Mouse (Mus musculus) 3T3-L1 (cell line): ENCODE results near the gene Srgap3.
"Not testable (repeated sequence)": the region's sequence is repeated elsewhere in the genome, so short reads cannot be mapped to it uniquely, and the experiment has no call there.

Experiments
- DNase-seq: peaks from one replicate; pipeline ENCODE4 v3.0.0-alpha.2; 2015; ENCODE audit warnings: low read depth, low spot score

The Srgap3 gene

DNA sequence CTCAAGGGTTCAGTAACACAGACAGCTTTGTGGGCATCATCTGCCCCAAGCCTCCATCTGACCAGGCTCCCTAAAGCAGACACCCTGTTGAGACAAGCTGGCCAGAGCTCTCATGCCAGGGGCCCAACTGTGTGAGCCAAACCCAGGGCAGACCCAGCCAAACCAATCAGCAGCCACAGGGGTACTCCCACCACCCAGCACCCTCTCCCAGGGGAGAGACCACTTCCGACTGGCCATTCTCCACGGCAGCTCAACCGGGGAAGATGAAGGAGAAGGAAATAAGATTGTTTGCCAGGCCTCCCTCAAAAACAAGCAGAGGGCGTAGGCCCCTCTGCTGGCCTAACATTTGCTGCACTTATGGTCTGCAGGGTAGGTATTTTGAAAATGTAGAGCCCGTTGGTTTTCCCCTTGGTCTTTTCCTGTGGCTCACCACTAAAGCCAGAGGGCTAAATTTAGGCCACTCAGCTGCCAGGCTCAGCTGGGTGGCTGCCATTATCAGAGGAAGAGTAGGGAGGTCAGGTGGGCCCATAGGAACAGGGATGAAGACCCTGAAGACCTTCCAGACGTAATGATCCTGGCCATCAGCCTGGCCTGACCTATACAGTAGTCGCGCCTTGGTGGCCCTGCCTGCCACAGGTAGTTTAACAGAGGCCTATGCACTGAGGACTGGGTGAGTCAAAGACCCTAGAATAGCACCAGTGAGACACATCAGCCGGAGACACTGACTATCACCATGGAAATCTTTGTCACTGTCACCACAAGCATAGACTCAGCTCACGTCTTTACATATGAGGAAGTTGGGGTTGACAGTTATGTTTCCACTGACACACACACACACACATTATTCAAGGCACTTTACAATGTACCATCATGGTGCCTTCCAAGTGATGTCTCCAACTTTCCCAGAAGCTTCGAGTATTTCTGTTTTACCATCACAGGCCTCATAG lies 85.4 kb downstream of the Srgap3 start:
- no peak for DNase-seq

DNA sequence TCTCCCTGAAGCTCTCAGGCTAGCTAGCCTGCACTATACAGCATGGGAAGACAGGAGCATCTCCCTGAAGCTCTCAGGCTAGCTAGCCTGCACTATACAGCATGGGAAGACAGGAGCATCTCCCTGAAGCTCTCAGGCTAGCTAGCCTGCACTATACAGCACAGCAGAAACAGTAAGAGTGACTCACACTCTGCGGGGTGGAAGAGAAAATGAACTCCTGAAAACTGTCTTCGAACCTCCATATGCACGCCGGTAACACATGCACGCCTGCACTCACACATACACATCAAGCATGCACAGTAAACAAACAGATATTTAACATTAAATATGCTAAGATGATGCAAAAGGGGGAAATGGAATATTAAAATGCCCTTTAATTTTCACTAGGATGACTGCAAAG lies 86.8 kb downstream of the Srgap3 start:
- not testable (repeated sequence) for DNase-seq

DNA sequence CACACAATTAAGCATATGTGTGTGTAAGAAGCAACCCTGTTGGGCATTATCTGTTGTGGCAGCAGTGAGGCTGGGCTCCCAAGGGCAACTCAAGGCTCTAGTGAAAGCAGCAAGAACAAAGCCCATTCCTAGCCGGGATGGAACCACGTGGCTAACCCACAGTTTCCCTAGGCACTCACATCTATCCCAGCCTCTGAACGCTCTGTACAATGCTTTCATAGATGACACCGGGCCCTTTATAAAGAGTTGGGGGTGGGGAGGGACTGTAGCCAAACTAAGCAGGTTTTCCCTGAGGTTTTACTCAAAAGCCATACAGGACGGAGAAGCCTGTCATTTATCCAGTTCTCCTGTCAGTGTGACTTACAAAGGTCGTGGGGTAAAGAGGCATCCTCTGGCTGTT lies 90.0 kb downstream of the Srgap3 start:
- DNase-seq = no peak

DNA sequence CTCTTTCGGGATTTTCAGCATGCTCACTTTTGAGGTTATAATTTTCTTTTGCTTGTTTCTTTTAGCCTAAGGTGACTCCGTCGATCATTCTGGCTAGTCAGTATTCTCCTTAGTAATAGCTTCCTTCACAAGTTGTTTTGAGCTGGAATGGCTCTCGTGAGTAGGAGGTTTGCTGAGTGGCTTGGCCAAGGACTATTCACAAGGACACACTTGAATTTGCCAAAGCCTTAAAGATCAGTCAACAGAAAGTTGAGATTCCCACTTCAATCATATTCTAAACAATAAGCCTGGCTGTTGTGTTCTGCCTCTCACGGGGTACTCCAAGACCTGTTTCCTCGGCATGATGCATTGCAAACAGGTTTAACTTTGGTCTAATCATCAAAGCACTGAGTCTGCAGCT lies 91.9 kb downstream of the Srgap3 start:
- no peak for DNase-seq

DNA sequence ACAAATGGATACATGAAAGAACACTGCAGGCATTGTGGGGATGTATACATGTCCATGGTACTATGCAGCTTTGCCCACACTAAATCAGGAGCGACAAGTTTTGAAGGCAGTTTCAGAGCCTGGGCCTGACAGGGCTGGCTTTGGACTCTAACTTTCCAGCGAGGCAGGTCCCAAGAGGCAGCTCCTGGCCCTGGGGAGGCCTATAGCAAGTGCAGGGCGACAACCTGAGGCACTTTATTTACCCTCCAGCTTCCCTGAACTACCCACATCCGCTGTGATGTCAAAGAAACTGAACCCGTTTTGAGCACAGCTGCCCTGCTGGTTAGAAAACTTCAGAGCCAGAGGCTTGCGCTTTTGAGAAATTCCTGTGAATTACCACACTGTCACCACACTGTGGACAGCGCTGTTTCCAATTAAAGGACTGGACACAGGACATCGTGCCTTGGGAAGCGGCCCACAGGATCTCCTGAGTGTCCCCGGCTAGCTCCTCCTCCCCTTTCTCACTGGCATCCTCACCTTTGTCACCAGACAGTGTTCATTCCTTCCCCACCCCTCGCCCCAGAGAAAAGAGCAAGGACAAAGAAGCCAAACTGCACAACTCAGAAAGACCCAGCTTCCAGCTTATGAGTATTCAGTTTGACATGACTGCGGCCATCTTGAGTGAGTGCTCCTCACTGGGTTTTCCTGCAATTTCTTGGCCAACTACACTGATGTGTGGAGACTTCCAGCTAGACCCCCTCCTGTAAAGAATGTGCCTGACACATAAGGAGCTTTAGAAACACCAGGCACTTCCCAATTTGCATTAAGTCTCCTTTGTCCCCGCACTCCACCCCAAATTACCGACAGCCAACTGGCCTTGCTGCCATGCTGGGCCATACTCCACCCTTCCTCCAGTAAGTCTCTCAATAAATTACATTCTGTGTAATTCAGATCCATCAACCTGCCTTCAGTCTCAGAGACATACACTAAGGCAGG lies 94.5 kb downstream of the Srgap3 start:
- no peak for DNase-seq

DNA sequence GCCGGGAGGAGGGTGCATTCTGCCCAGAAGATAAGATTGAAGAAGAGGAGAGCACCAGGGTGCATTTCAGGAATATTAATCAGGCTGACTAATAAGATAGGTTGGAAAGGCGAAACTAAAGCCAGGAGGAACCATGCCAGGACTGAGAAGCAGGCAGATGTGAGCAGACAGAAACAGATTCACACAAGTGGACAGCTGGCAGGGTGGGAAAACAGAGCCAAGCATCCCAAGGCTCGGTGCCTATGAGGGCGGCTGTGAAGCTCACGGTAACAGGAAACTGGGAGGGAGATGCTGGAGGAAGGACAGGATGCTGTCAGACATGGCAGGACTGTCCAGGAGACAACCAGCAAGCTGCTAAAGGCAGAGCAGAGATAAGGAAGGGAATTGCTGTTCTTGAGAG lies 96.3 kb downstream of the Srgap3 start:
- DNase-seq = no peak

DNA sequence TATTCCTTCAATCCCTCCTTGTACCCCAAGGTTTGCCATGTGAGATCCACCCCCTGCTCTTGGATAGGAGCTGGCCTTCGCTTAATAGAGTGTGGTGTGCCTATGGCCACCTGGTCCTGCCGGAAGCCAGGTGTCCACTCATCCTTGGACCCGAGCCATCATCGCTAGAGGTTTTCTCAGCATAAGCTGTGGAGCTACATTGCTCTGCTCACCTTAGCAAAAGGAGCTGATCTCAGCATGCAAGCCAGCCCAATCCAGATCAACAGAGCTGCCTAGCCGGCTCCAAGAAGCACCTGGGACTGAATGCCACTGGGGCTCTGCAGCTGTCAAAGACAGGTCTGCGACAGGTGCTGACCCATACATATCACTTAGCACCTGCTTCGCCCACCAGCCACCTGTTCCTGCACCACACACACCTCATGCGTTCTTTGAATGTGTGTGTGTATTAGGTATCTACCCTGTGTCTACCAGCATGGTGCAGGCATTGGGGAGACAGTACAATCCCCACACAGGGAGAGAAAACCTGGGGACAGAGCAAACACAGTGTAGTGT lies 98.4 kb downstream of the Srgap3 start:
- DNase-seq = no peak

DNA sequence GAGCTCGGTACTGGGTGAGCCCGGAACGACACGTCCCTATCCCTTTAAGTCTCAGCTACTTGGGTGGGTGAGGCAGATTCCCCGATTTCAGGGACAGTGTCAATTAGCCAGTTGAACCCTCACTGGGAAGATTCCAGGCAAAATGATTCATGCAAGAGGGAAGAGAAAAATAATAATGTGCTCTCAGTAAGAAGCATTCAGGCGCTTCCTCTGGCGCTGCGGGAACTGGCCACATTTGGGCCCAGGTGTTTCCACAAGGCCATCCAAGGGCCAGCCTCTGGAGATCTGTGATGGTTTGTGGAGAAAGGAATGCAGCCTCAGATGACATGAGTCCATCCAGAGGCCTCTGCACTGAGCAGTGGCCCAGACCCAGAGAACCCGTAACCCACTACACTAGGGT lies 100.2 kb downstream of the Srgap3 start:
- no peak for DNase-seq

DNA sequence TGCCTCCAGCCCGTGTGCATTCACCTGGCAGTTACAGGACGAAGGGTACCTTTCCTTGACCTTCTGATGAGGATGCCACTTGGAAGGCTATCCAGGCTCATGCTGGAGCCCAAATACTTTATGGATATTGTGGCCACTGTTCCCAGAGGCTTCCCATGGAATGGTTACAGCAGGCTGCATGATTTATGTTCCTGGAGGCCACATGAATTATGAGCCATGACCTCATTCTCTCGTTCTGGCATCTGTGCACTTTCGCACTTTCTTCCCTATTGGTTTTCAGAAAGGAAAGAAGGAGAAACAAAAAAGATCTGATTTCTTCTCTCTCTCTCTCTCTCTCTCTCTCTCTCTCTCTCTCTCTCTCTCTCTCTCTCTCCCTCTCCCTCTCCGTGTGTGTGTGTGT lies 104.6 kb downstream of the Srgap3 start:
- DNase-seq = peak; percentile 64

DNA sequence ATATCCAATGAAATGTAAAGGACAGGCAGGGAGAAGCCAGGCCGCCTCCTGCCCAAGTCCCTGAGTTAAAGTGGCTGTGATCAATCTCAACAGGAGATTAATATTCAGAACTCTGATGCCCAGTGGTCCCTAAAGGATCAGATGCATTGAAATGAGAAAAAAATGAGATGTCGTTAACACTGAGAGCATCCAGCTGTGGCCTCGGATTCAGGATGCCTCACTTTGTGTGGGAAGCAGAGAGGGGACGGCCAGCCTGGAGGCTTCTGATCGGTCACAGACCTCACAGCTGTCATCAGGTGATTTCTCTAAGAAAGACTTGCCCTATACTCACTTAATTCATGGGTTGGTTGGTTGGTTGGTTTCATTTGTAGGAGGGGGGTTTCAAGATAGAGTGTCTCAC lies 106.7 kb downstream of the Srgap3 start:
- no peak for DNase-seq

DNA sequence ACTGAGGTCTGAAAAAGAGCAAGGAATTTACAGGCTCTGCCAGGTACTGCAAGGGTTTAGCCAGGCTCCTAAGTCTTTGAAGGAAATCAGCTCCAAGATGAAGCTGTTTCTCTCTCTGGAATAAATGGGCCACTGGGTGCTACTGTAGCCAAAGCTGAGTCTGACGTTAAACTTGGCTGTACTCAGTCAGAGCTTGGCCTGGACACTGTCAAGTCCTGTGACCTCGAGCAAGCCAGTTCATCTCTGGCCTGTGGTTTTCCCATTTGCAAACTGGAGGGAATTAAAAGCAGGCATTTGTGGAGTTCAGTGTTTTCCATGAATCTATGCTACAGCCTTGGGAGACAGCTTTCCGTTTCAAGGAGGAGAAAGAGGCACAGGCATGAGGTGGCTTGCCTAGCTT lies 107.7 kb downstream of the Srgap3 start:
- no peak for DNase-seq

DNA sequence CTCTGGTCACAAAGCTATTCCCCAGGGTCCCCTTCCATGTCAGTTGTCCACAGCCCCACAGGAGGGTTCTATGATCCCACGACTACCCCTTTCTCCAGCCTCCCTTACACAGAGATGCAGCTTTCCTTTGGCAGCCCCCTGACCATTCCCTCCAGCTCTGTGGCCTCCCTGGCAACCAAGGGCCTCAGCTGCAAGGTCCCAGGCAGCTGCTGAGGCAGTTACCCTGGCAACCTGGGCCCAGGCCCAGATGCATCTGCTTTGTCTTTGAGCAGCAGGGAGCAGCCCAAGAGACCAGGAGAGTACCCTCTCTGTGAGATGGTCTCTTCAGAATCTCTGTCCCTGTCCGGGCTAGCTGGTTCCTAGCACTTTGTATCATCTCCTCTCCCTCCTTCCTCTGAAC lies 108.2 kb downstream of the Srgap3 start:
- DNase-seq = no peak

DNA sequence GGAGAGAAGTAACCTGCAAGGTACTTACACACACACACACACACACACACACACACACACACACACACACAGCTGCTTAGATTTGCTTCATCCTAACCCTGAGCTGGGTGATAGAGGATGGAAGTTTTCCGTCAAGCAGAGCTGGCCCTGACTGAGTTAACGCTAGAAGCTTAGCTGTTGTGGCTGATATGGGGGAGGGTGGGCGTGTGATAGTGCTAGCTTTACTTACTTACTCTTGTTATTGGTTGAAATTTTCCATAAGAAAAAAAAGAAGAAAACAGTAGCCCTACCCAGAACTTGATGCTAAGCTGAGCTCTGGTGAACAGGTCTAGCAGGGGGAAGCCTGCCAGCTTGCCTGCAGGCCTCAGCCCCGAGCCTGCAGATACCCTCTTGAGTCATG lies 110.4 kb downstream of the Srgap3 start:
- DNase-seq = no peak

DNA sequence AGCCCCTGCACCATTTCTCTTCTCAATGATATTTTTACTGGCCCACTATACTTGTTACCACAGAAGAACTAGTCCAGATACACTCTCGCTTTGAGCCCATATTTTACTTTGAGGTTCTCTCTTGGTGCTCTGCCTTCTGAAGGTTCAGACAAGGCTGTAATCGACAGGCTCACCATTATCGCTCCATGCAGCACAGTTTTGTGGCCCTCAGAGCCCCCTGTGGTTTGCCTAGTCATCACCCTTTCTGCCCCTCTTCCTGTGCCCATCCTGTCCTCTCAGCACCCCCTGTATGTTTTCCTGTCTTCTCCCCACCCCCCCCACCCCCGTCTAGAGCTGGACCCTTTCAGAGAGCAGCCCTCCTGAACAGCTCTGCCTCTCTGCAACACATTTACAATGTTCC lies 111.7 kb downstream of the Srgap3 start:
- DNase-seq = no peak

DNA sequence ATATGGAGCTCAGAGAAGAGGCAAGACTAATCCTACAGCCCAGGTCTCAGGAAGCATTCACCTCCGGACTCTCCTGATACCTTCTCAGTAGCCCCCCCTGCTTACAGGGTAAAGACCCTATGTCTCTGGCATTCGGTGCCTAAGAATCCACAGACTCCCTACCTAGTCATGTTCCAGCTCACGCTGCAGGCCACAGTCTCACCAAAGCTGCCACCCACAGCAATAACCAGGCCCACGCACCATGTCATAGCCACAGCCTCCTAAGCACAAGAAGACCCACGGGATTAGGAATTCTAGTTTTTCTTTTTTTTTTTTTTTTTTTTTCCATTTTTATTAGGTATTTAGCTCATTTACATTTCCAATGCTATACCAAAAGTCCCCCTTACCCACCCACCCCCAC lies 112.6 kb downstream of the Srgap3 start:
- no peak for DNase-seq

DNA sequence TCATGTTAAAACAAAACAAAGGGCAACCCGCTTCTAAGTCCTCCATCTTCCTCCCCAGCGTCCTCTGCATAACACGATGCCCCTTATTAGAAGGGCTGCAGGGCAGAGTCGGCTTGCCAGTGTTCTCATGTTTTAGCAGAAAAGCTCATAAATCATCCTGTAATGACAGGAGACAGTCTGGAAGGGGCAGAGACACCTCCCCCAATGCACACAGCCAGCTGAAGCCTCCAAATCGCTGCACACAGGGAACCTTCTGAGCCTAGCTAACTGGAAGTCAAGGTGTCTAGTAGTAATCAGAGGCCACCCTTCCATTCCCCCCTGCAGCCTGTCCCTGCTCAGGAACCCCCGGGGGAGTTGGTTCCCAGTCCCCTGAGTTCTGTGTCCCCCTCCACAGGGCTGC lies 113.3 kb downstream of the Srgap3 start:
- no peak for DNase-seq

DNA sequence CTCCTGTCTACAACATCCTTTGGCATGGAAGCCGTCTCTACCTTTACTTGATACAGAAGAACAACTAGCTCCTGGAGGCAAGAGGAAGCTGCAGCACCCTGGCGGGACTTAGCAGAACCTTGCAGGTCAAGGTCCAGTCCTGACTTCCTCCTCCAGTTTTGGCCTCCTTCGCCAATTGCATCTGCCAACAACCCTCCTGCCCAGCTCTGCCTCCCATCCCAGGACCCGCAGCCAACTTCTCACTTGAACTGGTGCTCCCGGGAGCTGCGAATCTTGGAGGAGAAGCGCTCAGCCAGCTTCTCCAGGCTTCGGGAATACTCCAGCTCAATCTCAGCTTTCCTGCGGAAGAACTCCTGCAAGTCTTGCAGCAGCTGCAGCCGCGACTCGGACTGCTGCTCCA lies 117.9 kb downstream of the Srgap3 start:
- no peak for DNase-seq

DNA sequence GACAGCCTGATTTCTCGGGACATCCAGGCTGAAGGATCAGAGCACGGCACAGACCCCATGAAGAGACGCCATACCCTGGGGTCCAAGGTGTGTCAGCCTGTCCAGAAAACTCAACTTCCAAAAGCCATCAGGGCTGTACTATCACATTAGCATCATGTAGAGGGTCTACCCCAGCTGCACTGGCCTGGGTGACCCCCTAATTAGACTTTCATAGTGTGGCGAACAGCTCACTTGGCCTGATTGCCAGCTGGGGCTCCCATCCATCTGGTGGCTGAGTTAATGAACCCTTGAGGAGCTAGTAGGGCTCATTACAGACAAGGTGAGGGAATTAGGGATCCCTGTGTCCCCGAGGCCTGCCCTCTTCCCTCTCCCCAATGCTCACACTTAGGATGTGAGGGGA lies 118.6 kb downstream of the Srgap3 start:
- DNase-seq = no peak

DNA sequence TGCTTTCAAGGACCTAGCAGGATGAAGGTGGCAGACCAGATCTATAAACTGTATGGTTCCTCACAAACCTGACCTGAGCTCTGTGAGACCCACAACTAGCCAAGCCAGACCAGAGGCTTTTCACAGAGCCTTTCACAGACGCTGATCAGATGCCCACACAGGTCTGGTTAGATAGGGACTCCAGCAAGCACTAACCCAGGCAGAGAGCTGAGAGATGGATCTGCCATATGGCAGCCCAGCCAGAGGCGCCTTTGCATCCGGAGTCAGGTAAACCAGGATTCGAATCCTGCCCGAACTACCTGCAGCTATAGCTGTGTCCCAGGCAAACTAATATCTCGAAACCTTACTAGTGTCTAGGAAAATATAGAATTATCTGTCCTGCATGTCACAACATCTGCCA lies 121.4 kb downstream of the Srgap3 start:
- DNase-seq = no peak

DNA sequence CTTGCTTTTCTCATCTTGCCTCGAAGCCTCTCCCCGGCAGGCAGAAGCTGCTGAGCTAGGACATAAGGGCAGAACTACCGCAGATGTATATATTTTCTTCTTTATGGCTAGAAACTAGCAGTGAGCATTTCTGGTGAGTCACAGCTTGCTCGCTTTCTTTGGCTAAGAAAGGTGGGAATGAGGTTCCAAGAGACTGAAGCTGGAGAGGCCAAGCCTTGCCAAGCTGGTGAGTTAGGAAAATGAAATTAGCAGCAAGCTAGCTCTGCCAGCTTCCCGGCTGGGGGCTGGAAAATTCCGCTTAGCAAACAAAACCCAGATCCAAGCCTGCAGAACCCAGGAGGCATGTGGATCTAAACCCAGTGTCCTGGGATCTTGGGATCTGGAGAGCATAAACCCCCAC lies 124.0 kb downstream of the Srgap3 start:
- DNase-seq = peak; percentile 69

DNA sequence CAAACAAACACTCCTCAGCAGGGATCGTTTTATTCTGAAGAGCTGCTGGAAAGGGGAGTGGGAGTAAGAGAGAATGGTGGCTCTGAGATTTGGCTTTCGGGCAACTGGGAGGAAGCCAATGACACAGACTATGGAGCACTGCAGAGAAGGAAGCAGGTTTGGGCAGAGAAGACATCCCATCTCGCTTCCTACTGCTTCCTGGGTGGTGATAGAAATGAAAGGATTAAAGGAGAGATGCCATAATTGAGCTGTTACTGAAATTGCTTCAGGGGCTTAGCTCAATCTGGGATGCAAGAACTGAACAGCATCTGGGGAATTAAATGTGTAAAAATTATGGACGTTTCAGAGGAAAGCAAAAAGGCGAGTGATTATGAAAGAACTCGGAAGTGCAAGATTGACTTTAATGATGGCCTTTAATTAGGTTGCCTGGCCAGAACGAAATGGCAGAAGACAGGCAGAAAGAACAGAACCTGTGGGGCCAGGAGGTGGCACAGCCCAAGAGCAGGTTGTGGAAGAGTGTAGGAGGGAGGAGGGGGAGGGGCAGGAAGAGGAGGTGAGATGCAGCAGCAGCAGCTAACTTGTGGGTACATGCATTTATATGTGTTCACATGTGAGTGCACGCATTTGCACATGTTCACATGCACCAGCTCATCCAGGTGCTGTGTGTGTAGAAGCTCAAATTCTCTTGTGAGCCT lies 126.6 kb downstream of the Srgap3 start:
- DNase-seq = no peak
